Comparison of ENCODE assay signal across 8 mouse cellular contexts in the genomic region with DNA sequence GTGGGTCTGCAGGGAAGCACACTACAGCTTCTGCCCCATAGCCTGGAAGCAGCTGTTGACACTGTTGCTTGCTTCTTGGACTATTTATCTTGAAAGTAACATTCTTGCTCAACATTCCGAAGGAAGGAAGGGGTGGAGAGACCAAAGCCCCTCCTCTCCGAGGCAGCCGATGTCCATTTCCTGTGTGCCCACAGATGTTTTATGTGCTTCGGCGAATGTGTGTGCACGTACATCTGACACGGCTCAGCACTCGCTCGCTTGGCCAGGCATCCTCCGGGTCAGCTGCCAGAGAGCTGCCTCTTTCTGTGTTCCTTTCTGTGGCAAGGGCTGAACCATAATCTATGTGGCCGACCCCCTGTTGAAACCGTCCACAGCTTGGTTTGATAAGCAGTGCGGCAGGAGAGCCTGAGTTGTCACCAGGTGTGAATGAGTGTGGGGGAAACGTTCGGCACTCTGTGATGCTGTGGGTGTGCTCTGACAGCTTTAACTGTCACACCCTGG. TPM values are rescaled to one million over a fixed set of nuclear protein-coding genes. Genes with fewer than 3 reads are reported as not detected.
DNase-seq lines count a peak whose midpoint lies in the region; ATAC-seq lines count a peak whose summit lies in the region.

No protein-coding gene starts in this region.

- no peaks in the 10 kb centered on the region for H3K27me3 ChIP-seq in embryonic facial prominence, embryonic 10.5 days (replicated peaks; ENCODE audit: low read depth, poor library complexity, severe bottlenecking)
- H3K27me3 ChIP-seq in intestine, embryonic 14.5 days (replicated peaks; ENCODE audit: control insufficient read depth, insufficient read depth, low read length), result no peaks in the 10 kb centered on the region
- H3K27me3 ChIP-seq in liver, embryonic 15.5 days, result no peaks in the 10 kb centered on the region
- H3K27me3 ChIP-seq in splenic B cell, adult 2 months (ENCODE audit: control insufficient read depth, insufficient read depth, low read length, poor library complexity, severe bottlenecking), result no peaks in the 10 kb centered on the region

- peak overlapping the region; percentile 38 for H3K4me2 ChIP-seq in intestine, embryonic 14.5 days (ENCODE audit: low read length)
- H3K4me2 ChIP-seq in liver, embryonic 15.5 days, result peak overlapping the region; percentile 44

- H3K36me3 ChIP-seq in embryonic facial prominence, embryonic 10.5 days (replicated peaks), result peaks cover 19% of the 10 kb centered on the region
- H3K36me3 ChIP-seq in intestine, embryonic 14.5 days (ENCODE audit: control insufficient read depth, insufficient read depth, low read length), result no peaks in the 10 kb centered on the region
- no peaks in the 10 kb centered on the region for H3K36me3 ChIP-seq in liver, embryonic 15.5 days (replicated peaks)
- H3K36me3 ChIP-seq in splenic B cell, adult 2 months (ENCODE audit: control insufficient read depth, insufficient read depth, low read length, poor library complexity, severe bottlenecking), result no peaks in the 10 kb centered on the region

- 69% methylated on average over 15 of the region's 15 CpGs for WGBS in embryonic facial prominence, embryonic 10.5 days
- 27% methylated on average over 15 of the region's 15 CpGs for WGBS in intestine, embryonic 14.5 days
- 2% methylated on average over 15 of the region's 15 CpGs for WGBS in liver, embryonic 15.5 days (ENCODE audit: insufficient replicate concordance)

- H3K9ac ChIP-seq in intestine, embryonic 14.5 days (ENCODE audit: low read length), result no peak overlapping the region
- no peak overlapping the region for H3K9ac ChIP-seq in liver, embryonic 15.5 days

- ATAC-seq in intestine, embryonic 14.5 days (replicated peaks; ENCODE audit: low FRiP score, low TSS enrichment, low read depth), result no peak
- ATAC-seq in liver, embryonic 15.5 days (ENCODE audit: insufficient read depth), result no peak; the same call in 1 of the 2 replicates

- intact Hi-C loops in left cerebral cortex, postnatal 4 days (cut with DNase I), result no loop called here

- H3K27ac ChIP-seq in embryonic facial prominence, embryonic 10.5 days (replicated peaks), result peak overlapping the region; percentile 75
- peak overlapping the region; percentile 88 for H3K27ac ChIP-seq in intestine, embryonic 14.5 days (ENCODE audit: low read depth)
- peak overlapping the region; percentile 77 for H3K27ac ChIP-seq in liver, embryonic 15.5 days (replicated peaks)

- H3K4me1 ChIP-seq in embryonic facial prominence, embryonic 10.5 days, result peaks cover 76% of the 10 kb centered on the region
- H3K4me1 ChIP-seq in intestine, embryonic 14.5 days (replicated peaks; ENCODE audit: control insufficient read depth, insufficient read depth, low read length), result peaks cover 72% of the 10 kb centered on the region
- H3K4me1 ChIP-seq in liver, embryonic 15.5 days (replicated peaks), result peaks cover 74% of the 10 kb centered on the region

- no peak overlapping the region for H3K4me3 ChIP-seq in embryonic facial prominence, embryonic 10.5 days
- H3K4me3 ChIP-seq in intestine, embryonic 14.5 days (ENCODE audit: low read depth, low read length), result no peak overlapping the region
- H3K4me3 ChIP-seq in liver, embryonic 15.5 days (replicated peaks), result no peak overlapping the region

- peak; percentile 80 for DNase-seq in A20 (ENCODE audit: low read depth, low spot score)
- no peak for DNase-seq in embryonic facial prominence, embryonic 10.5 days (ENCODE audit: low spot score)
- no peak for DNase-seq in intestine, embryonic 14.5 days (ENCODE audit: low spot score)
- peak; percentile 71 for DNase-seq in splenic B cell, adult 2 months (ENCODE audit: low read depth, low spot score)
- no peak for DNase-seq in left cerebral cortex, postnatal 4 days
- no peak for DNase-seq in cerebellum, postnatal 36 days
- DNase-seq in gastrocnemius, postnatal 4 days (ENCODE audit: low spot score in 2 of 2), result no peak

- H3K9me3 ChIP-seq in embryonic facial prominence, embryonic 10.5 days, result no peaks in the 10 kb centered on the region
- no peaks in the 10 kb centered on the region for H3K9me3 ChIP-seq in intestine, embryonic 14.5 days (ENCODE audit: control insufficient read depth, low read length)
- H3K9me3 ChIP-seq in liver, embryonic 15.5 days (replicated peaks), result no peaks in the 10 kb centered on the region

RNA-seq across cellular contexts. Expression of gene Fam222a, which starts 27.0 kb away (rescaled TPM):
- 2.3 and 3.8 TPM in 2 replicates for polyA plus RNA-seq in embryonic facial prominence, embryonic 10.5 days (2016; fragmentation: Nextera tagmentation; extraction: Ambion mirVana)
- 4.9 and 7.1 TPM in 2 replicates for polyA plus RNA-seq in intestine, embryonic 14.5 days (2014; fragmentation: Nextera tagmentation; extraction: Ambion mirVana)
- 0.50 and 0.73 TPM in 2 replicates for polyA plus RNA-seq in liver, embryonic 15.5 days (2015; fragmentation: Nextera tagmentation; extraction: Ambion mirVana)
- total RNA-seq in left cerebral cortex, postnatal 4 days (2021), result 10 to 100 TPM in 1 of 2 experiments, 1 to 10 TPM in 1; 8.7 to 10.4 TPM
- 1 to 10 TPM; 2.2 to 2.5 TPM for total RNA-seq in gastrocnemius, postnatal 4 days (2021)

Comparison
In these comparisons a context has a peak if more than half of its experiments do, and no peak if none do; other contexts are left out.
1. DNase-seq: peak in A20 (single experiment) and splenic B cell, adult 2 months (single experiment); none in embryonic facial prominence, embryonic 10.5 days (single experiment), intestine, embryonic 14.5 days (single experiment), left cerebral cortex, postnatal 4 days (single experiment), cerebellum, postnatal 36 days (0 of 2) and gastrocnemius, postnatal 4 days (0 of 2).
2. Peak in every context shown above with its lines, with median percentiles within 50 percentile points of each other: H3K27ac ChIP-seq.